8 mouse cellular contexts compared by ENCODE assay signal in the genomic region with DNA sequence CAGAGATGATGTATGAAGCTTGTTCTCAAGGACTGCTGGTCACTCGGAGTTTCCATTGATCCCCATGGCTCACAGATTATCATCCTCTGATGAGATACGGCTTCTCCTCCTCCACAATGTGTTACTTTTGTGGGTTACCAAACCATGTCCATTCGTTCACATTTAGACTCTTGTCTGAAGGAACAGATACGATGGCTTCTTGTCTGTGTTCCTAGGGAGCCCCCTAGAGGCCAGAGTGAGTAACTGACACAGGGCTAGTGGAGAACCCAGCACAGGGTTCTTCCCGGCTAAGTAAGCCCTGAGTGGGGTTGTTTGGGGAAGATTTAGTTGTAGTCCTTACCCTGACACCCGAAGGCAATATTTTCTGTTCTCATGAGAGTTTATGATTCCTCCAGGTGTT. TPM values are rescaled to one million over a fixed set of nuclear protein-coding genes. Genes with fewer than 3 reads are reported as not detected.
DNase-seq lines count a peak whose midpoint lies in the region; ATAC-seq and TF ChIP-seq lines count a peak whose summit lies in the region.

No protein-coding gene starts in this region.

- no peak overlapping the region for H3K4me3 ChIP-seq in gastrocnemius, adult 2 months
- H3K4me3 ChIP-seq in midbrain, embryonic 13.5 days (replicated peaks): no peak overlapping the region

- peaks cover 21% of the 10 kb centered on the region for H3K4me1 ChIP-seq in midbrain, embryonic 13.5 days (replicated peaks)

- WGBS in midbrain, embryonic 13.5 days: 8% methylated on average over 6 of the region's 6 CpGs

- no peaks in the 10 kb centered on the region for H3K36me3 ChIP-seq in midbrain, embryonic 13.5 days

- H3K9me3 ChIP-seq in midbrain, embryonic 13.5 days: no peaks in the 10 kb centered on the region

- peak; percentile 53 for ATAC-seq in midbrain, embryonic 13.5 days

- no peak overlapping the region for H3K27ac ChIP-seq in gastrocnemius, adult 2 months
- no peak overlapping the region for H3K27ac ChIP-seq in midbrain, embryonic 13.5 days

- H3K27me3 ChIP-seq in midbrain, embryonic 13.5 days: peaks cover 12% of the 10 kb centered on the region

- peak; percentile 89 for DNase-seq in 3T3-L1 (ENCODE audit: low read depth, low spot score)
- DNase-seq in R1 (ENCODE audit: low read depth, low spot score): peak; percentile 85
- DNase-seq in cerebellum, postnatal 25 days: peak; percentile 71 to 80
- peak; percentile 71 for DNase-seq in gastrocnemius, adult 2 months
- DNase-seq in kidney, adult 11 months: peak; percentile 51
- DNase-seq in left cerebral cortex, postnatal 4 days: peak; percentile 63
- DNase-seq in spleen, postnatal 4 days (ENCODE audit: low spot score in 2 of 2): peak; percentile 67 to 82

- H3K9ac ChIP-seq in midbrain, embryonic 13.5 days (replicated peaks): no peak overlapping the region

- H3K4me2 ChIP-seq in midbrain, embryonic 13.5 days (replicated peaks): no peak overlapping the region

- TF ChIP-seq CTCF in gastrocnemius, adult 2 months (IDR thresholded peaks at IDR 0.05): peak; percentile 98

- intact Hi-C loops in gastrocnemius, adult 2 months (cut with DNase I): loop anchor here (2.0 to 5.0 kb wide), 3 partner anchors 40 to 180 kb away; no protein-coding TSS in a partner anchor
- intact Hi-C loops in left cerebral cortex, postnatal 4 days (cut with DNase I): no loop called here

RNA-seq across cellular contexts. Expression of gene Uggt1, which starts 8.3 kb away (rescaled TPM):
- 10 to 100 TPM; 27.6 to 29.1 TPM for total RNA-seq in gastrocnemius, adult 2 months (2021)
- total RNA-seq in left cerebral cortex, postnatal 4 days (2021): 10 to 100 TPM; 54.7 to 56.0 TPM
- polyA plus RNA-seq in midbrain, embryonic 13.5 days (2015; fragmentation: Nextera tagmentation; extraction: Ambion mirVana): 49.9 and 53.7 TPM in 2 replicates

RNA-seq across cellular contexts. Expression of gene Neurl3, which starts 21.7 kb away (rescaled TPM):
- under 1 TPM; 0.41 to 0.59 TPM for total RNA-seq in gastrocnemius, adult 2 months (2021)
- under 1 TPM; 0.34 to 0.56 TPM for total RNA-seq in left cerebral cortex, postnatal 4 days (2021)
- 0.67 and 0.85 TPM in 2 replicates for polyA plus RNA-seq in midbrain, embryonic 13.5 days (2015; fragmentation: Nextera tagmentation; extraction: Ambion mirVana)

RNA-seq across cellular contexts. Expression of gene Arid5a, which starts 54.7 kb away (rescaled TPM):
- 10 to 100 TPM in 1 of 2 experiments, 1 to 10 TPM in 1; 7.0 to 18.6 TPM for total RNA-seq in gastrocnemius, adult 2 months (2021)
- total RNA-seq in left cerebral cortex, postnatal 4 days (2021): 1 to 10 TPM; 7.6 to 7.7 TPM
- 2.3 and 2.4 TPM in 2 replicates for polyA plus RNA-seq in midbrain, embryonic 13.5 days (2015; fragmentation: Nextera tagmentation; extraction: Ambion mirVana)
